Mouse (Mus musculus) forelimb bud, embryonic 11.5 days (tissue): ENCODE data around the gene Vwf.

Source experiments
- DNase-seq: peaks from one replicate; pipeline ENCODE4 v3.0.0-alpha.2; 2012; ENCODE audit warnings: low read depth, low spot score

The Vwf gene

GRCm38 (mm10) chr6:125546474-125546873 is at the start of gene Vwf:
Gene Vwf (plus strand): TSS chr6:125546774.
- no peak for DNase-seq

- DNase-seq, result peak; percentile 68
Observed at GRCm38 (mm10) chr6:125498062-125498461, 48.5 kb upstream of the Vwf start.

- no peak for DNase-seq
Observed at GRCm38 (mm10) chr6:125503186-125503802, 43.3 kb upstream of the Vwf start.

- DNase-seq, result no peak
Observed at GRCm38 (mm10) chr6:125504622-125505355, 41.8 kb upstream of the Vwf start.

- no peak for DNase-seq
Observed at GRCm38 (mm10) chr6:125506427-125506826, 40.1 kb upstream of the Vwf start.

- no peak for DNase-seq
Observed at GRCm38 (mm10) chr6:125509783-125510182, 36.8 kb upstream of the Vwf start.

GRCm38 (mm10) chr6:125510645-125511044 is 35.9 kb upstream of the Vwf start:
- no peak for DNase-seq

GRCm38 (mm10) chr6:125511196-125511595 is 35.4 kb upstream of the Vwf start:
- no peak for DNase-seq

- no peak for DNase-seq
Observed at GRCm38 (mm10) chr6:125512950-125513596, 33.5 kb upstream of the Vwf start.

GRCm38 (mm10) chr6:125515503-125516315 is 30.9 kb upstream of the Vwf start:
- DNase-seq, result no peak

GRCm38 (mm10) chr6:125521558-125522193 is 24.9 kb upstream of the Vwf start:
- no peak for DNase-seq

GRCm38 (mm10) chr6:125524027-125524426 is 22.5 kb upstream of the Vwf start:
- no peak for DNase-seq

GRCm38 (mm10) chr6:125526066-125526465 is 20.5 kb upstream of the Vwf start:
- no peak for DNase-seq

GRCm38 (mm10) chr6:125528614-125529200 is 17.9 kb upstream of the Vwf start:
- no peak for DNase-seq

GRCm38 (mm10) chr6:125529479-125529878 is 17.1 kb upstream of the Vwf start:
- DNase-seq, result no peak

- no peak for DNase-seq
Observed at GRCm38 (mm10) chr6:125533104-125533650, 13.4 kb upstream of the Vwf start.

- DNase-seq, result no peak
Observed at GRCm38 (mm10) chr6:125534990-125535389, 11.6 kb upstream of the Vwf start.

GRCm38 (mm10) chr6:125538469-125538868 is 8.1 kb upstream of the Vwf start:
- no peak for DNase-seq

GRCm38 (mm10) chr6:125539423-125539822 is 7.2 kb upstream of the Vwf start:
- no peak for DNase-seq

- DNase-seq, result no peak
Observed at GRCm38 (mm10) chr6:125540199-125540598, 6.4 kb upstream of the Vwf start.

- DNase-seq, result no peak
Observed at GRCm38 (mm10) chr6:125540826-125541225, 5.7 kb upstream of the Vwf start.
